Mouse (Mus musculus) brain, embryonic 14.5 days (tissue): ENCODE data around the gene Cyp2j5.
"Not testable (repeated sequence)": the region's sequence is repeated elsewhere in the genome, so short reads cannot be mapped to it uniquely, and the experiment has no call there.

Experiments used
- CTCF ChIP-seq: fragments of 200-500 bp; IDR thresholded peaks from 2 replicates; pipeline ENCODE4 v1.5.1; 2012; ENCODE audit warnings: inconsistent platforms, mild to moderate bottlenecking, moderate library complexity, borderline replicate concordance; ENCODE audit not compliant: insufficient read depth, insufficient read length; ENCODE audit errors: extremely low read depth
- POLR2A ChIP-seq: fragments of 200-500 bp; IDR thresholded peaks from 2 replicates; pipeline ENCODE4 v1.6.1; 2012; ENCODE audit warnings: mild to moderate bottlenecking, inconsistent platforms, borderline replicate concordance; ENCODE audit not compliant: poor library complexity, insufficient read depth, insufficient read length, severe bottlenecking; ENCODE audit errors: extremely low read depth

DNA sequence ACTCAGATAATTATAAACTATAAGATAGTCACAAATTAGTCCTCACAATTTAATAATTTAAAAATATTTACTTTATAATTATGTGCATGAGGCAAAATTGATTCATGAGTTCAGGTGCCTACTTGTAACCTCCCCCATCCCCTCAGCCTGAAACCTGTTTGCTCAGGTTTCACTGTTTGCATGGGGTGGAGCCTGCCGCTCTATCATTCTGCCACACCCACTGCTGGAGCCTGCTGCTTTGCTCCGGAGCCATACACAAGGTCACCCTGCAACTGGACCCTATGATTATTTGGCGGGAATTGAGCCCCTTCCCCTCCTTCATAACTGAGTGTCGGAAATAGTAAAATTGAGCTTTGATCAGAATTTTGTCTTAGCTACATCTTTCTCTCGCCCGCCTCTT, 83.6 kb downstream of the Cyp2j5 start:
- TF ChIP-seq CTCF, POLR2A: not testable (repeated sequence)
